In genomic region chr12:85485890-85486765, GRCm38 (mm10) we compare ENCODE assay signal across 8 mouse cellular contexts. TPM values are rescaled to one million over a fixed set of nuclear protein-coding genes. Genes with fewer than 3 reads are reported as not detected.
DNase-seq lines count a peak whose midpoint lies in the region; ATAC-seq and TF ChIP-seq lines count a peak whose summit lies in the region.

No protein-coding gene starts in this region.

- H3K27me3 ChIP-seq in embryonic facial prominence, embryonic 14.5 days (replicated peaks; ENCODE audit: control insufficient read depth, insufficient read depth, low read length): no peaks in the 10 kb centered on the region
- H3K27me3 ChIP-seq in kidney, embryonic 14.5 days (ENCODE audit: control insufficient read depth, insufficient read depth, low read length): no peaks in the 10 kb centered on the region
- no peaks in the 10 kb centered on the region for H3K27me3 ChIP-seq in limb, embryonic 14.5 days (ENCODE audit: control insufficient read depth, insufficient read depth, low read length)
- 0 out of 2 replicates have a peak, but pooled peaks cover 2% of the 10 kb centered on the region for H3K27me3 ChIP-seq in midbrain, embryonic 16.5 days (ENCODE audit: control insufficient read depth, insufficient read depth, low read depth, low read length)
- H3K27me3 ChIP-seq in spleen, adult 2 months (ENCODE audit: control insufficient read depth, insufficient read depth, low read length): no peaks in the 10 kb centered on the region

- H3K4me3 ChIP-seq in bone marrow, adult 2 months (replicated peaks; ENCODE audit: control insufficient read depth, low read depth, low read length): peak overlapping the region; percentile 89
- peak overlapping the region; percentile 62 for H3K4me3 ChIP-seq in embryonic facial prominence, embryonic 14.5 days (ENCODE audit: low read depth, low read length)
- peak overlapping the region; percentile 58 for H3K4me3 ChIP-seq in kidney, embryonic 14.5 days (ENCODE audit: low read length)
- peak overlapping the region; percentile 59 for H3K4me3 ChIP-seq in limb, embryonic 14.5 days (replicated peaks; ENCODE audit: low read length)
- H3K4me3 ChIP-seq in midbrain, embryonic 16.5 days (ENCODE audit: low read depth, low read length): peak overlapping the region; percentile 67
- H3K4me3 ChIP-seq in spleen, adult 2 months (ENCODE audit: extremely low read depth, insufficient read depth, insufficient read length): peak overlapping the region; percentile 75

- peak; percentile 96 for ATAC-seq in embryonic facial prominence, embryonic 14.5 days (ENCODE audit: low read depth)
- ATAC-seq in kidney, embryonic 14.5 days (ENCODE audit: low FRiP score, low TSS enrichment): peak; percentile 96
- peak; percentile 96 for ATAC-seq in limb, embryonic 14.5 days (ENCODE audit: low FRiP score, low read depth)
- ATAC-seq in midbrain, embryonic 16.5 days: peak; percentile 95

- WGBS in bone marrow, adult 2 months: under 1% methylated on average over 52 of the region's 52 CpGs
- WGBS in embryonic facial prominence, embryonic 14.5 days: under 1% methylated on average over 44 of the region's 52 CpGs
- WGBS in kidney, embryonic 14.5 days: under 1% methylated on average over 47 of the region's 52 CpGs
- WGBS in limb, embryonic 14.5 days: under 1% methylated on average over 51 of the region's 52 CpGs
- under 1% methylated on average over 52 of the region's 52 CpGs for WGBS in midbrain, embryonic 16.5 days
- under 1% methylated on average over 52 of the region's 52 CpGs for WGBS in spleen, adult 2 months

- DNase-seq in A20 (ENCODE audit: low read depth, low spot score): peak; percentile 94
- DNase-seq in embryonic facial prominence, embryonic 14.5 days (ENCODE audit: low spot score): peak; percentile 94
- DNase-seq in heart, adult 9 months (ENCODE audit: low spot score in 2 of 2): peak; percentile 93 to 96
- DNase-seq in limb, embryonic 14.5 days (ENCODE audit: low spot score): peak; percentile 91
- peak; percentile 89 to 93 for DNase-seq in spleen, adult 2 months (ENCODE audit: low read depth in 1 of 2, low spot score in 2 of 2)

- TF ChIP-seq POLR2A in bone marrow, adult 2 months (IDR thresholded peaks at IDR 0.05; ENCODE audit: borderline replicate concordance, control insufficient read depth, low read depth, low read length): no peak; the same call in 1 of the 2 replicates
- peak; percentile 54; the same call in 1 of the 2 replicates for TF ChIP-seq POLR2A in limb, embryonic 14.5 days (IDR thresholded peaks at IDR 0.05; ENCODE audit: borderline replicate concordance, extremely low read depth, insufficient read depth, insufficient read length)
- no peak for TF ChIP-seq POLR2A in spleen, adult 2 months (IDR thresholded peaks at IDR 0.05; ENCODE audit: low read depth, low read length)

- H3K4me2 ChIP-seq in embryonic facial prominence, embryonic 14.5 days (ENCODE audit: low read depth, low read length): peak overlapping the region; percentile 96
- peak overlapping the region; percentile 85 for H3K4me2 ChIP-seq in kidney, embryonic 14.5 days (replicated peaks; ENCODE audit: low read depth, low read length)
- H3K4me2 ChIP-seq in limb, embryonic 14.5 days (replicated peaks; ENCODE audit: low read depth, low read length, severe bottlenecking): peak overlapping the region; percentile 74
- H3K4me2 ChIP-seq in midbrain, embryonic 16.5 days (ENCODE audit: low read length): peak overlapping the region; percentile 88

- no peaks in the 10 kb centered on the region for H3K36me3 ChIP-seq in embryonic facial prominence, embryonic 14.5 days (ENCODE audit: control insufficient read depth, insufficient read depth, low read length)
- H3K36me3 ChIP-seq in kidney, embryonic 14.5 days (ENCODE audit: control insufficient read depth, insufficient read depth, low read length): no peaks in the 10 kb centered on the region
- H3K36me3 ChIP-seq in limb, embryonic 14.5 days (ENCODE audit: control insufficient read depth, insufficient read depth, low read length): no peaks in the 10 kb centered on the region
- no peaks in the 10 kb centered on the region for H3K36me3 ChIP-seq in midbrain, embryonic 16.5 days (ENCODE audit: control insufficient read depth, insufficient read depth, low read length)
- H3K36me3 ChIP-seq in spleen, adult 2 months (ENCODE audit: control insufficient read depth, insufficient read depth, low read length): no peaks in the 10 kb centered on the region

- no peak for TF ChIP-seq CTCF in bone marrow, adult 2 months (IDR thresholded peaks at IDR 0.05; ENCODE audit: control insufficient read depth, insufficient read depth, low read length)
- no peak for TF ChIP-seq CTCF in spleen, adult 2 months (IDR thresholded peaks at IDR 0.05; ENCODE audit: extremely low read depth, insufficient read depth, insufficient read length, insufficient replicate concordance)

- H3K27ac ChIP-seq in bone marrow, adult 2 months (ENCODE audit: control insufficient read depth, insufficient read depth, low read depth, low read length, poor library complexity): peak overlapping the region; percentile 60
- peak overlapping the region; percentile 83 for H3K27ac ChIP-seq in embryonic facial prominence, embryonic 14.5 days (replicated peaks; ENCODE audit: low read depth, low read length)
- no peak overlapping the region for H3K27ac ChIP-seq in kidney, embryonic 14.5 days (ENCODE audit: low read depth, low read length)
- H3K27ac ChIP-seq in limb, embryonic 14.5 days (replicated peaks; ENCODE audit: low read depth, low read length): peak overlapping the region; percentile 91
- peak overlapping the region; percentile 77 for H3K27ac ChIP-seq in midbrain, embryonic 16.5 days (ENCODE audit: low read length)
- H3K27ac ChIP-seq in spleen, adult 2 months (ENCODE audit: insufficient read depth, low read length): peak overlapping the region; percentile 33

- peaks cover 4% of the 10 kb centered on the region for H3K4me1 ChIP-seq in bone marrow, adult 2 months (ENCODE audit: control insufficient read depth, insufficient read depth, low read length)
- peaks cover 12% of the 10 kb centered on the region for H3K4me1 ChIP-seq in embryonic facial prominence, embryonic 14.5 days (ENCODE audit: control insufficient read depth, insufficient read depth, low read length)
- H3K4me1 ChIP-seq in kidney, embryonic 14.5 days (ENCODE audit: control insufficient read depth, insufficient read depth, low read length): peaks cover 16% of the 10 kb centered on the region
- peaks cover 13% of the 10 kb centered on the region; the same call in 1 of the 2 replicates for H3K4me1 ChIP-seq in limb, embryonic 14.5 days (ENCODE audit: control insufficient read depth, insufficient read depth, low read length)
- H3K4me1 ChIP-seq in midbrain, embryonic 16.5 days (ENCODE audit: control insufficient read depth, insufficient read depth, low read length): peaks cover 18% of the 10 kb centered on the region
- peaks cover 6% of the 10 kb centered on the region; the same call in 1 of the 2 replicates for H3K4me1 ChIP-seq in spleen, adult 2 months (ENCODE audit: control insufficient read depth, insufficient read depth, insufficient read length)

- no peaks in the 10 kb centered on the region for H3K9me3 ChIP-seq in embryonic facial prominence, embryonic 14.5 days (ENCODE audit: control insufficient read depth, low read length)
- no peaks in the 10 kb centered on the region for H3K9me3 ChIP-seq in kidney, embryonic 14.5 days (ENCODE audit: control insufficient read depth, low read length)
- H3K9me3 ChIP-seq in limb, embryonic 14.5 days (ENCODE audit: control insufficient read depth, low read length): no peaks in the 10 kb centered on the region
- H3K9me3 ChIP-seq in midbrain, embryonic 16.5 days (replicated peaks; ENCODE audit: control insufficient read depth, low read length, poor library complexity, severe bottlenecking): no peaks in the 10 kb centered on the region

- peak overlapping the region; percentile 79 for H3K9ac ChIP-seq in embryonic facial prominence, embryonic 14.5 days (ENCODE audit: low read depth, low read length)
- peak overlapping the region; percentile 62 for H3K9ac ChIP-seq in kidney, embryonic 14.5 days (ENCODE audit: low read depth, low read length)
- peak overlapping the region; percentile 80 for H3K9ac ChIP-seq in limb, embryonic 14.5 days (ENCODE audit: low read depth, low read length, severe bottlenecking)
- peak overlapping the region; percentile 70 for H3K9ac ChIP-seq in midbrain, embryonic 16.5 days (ENCODE audit: low read depth, low read length)

RNA-seq across cellular contexts. Expression of gene Fos, which starts 12.4 kb away (rescaled TPM):
- 8.6 TPM in 1 of 2 replicates, not detected in the other for polyA plus RNA-seq in bone marrow, adult 2 months (2011; ENCODE audit: insufficient read depth, insufficient read length, low replicate concordance, missing spikeins)
- 11.2 and 12.6 TPM in 2 replicates for polyA plus RNA-seq in embryonic facial prominence, embryonic 14.5 days (2014; fragmentation: Nextera tagmentation; extraction: Ambion mirVana)
- polyA plus RNA-seq in kidney, embryonic 14.5 days (2014; fragmentation: Nextera tagmentation; extraction: Ambion mirVana): 1.6 and 3.0 TPM in 2 replicates
- 13.6 and 19.7 TPM in 2 replicates for polyA plus RNA-seq in limb, embryonic 14.5 days (2012; rRNA removed)
- polyA plus RNA-seq in limb, embryonic 14.5 days (2014; fragmentation: Nextera tagmentation; extraction: Ambion mirVana): 17.1 and 19.3 TPM in 2 replicates
- 1.8 TPM in 2 replicates for polyA plus RNA-seq in midbrain, embryonic 16.5 days (2015; fragmentation: Nextera tagmentation; extraction: Ambion mirVana)
- 9.4 and 9.7 TPM in 2 replicates for polyA plus RNA-seq in spleen, adult 2 months (2012; rRNA removed)
